Mouse (Mus musculus) stomach, postnatal 0 days (tissue): ENCODE measurements around the gene Abi2. TPM values are rescaled to one million over a fixed set of nuclear protein-coding genes. Genes with fewer than 3 reads are reported as not detected.

ENCODE experiments used
- ATAC-seq: fragments of 200-750 bp; cut with Nextera tagmentation; 2 replicates; pipeline ENCODE4 v1.8.0; 2017; ENCODE audit not compliant: low FRiP score, low TSS enrichment
- DNase-seq: peaks from one replicate; pipeline ENCODE4 v3.0.0-alpha.2; 2016; ENCODE audit warnings: low spot score
- H3K27ac ChIP-seq: fragments of 300-500 bp; sonication (generic); replicated peaks from 2 replicates; pipeline ENCODE4 v1.5.1; 2014; ENCODE audit warnings: mild to moderate bottlenecking, control low read depth
- H3K27me3 ChIP-seq: fragments of 300-500 bp; sonication (generic); 2 replicates; pipeline ENCODE4 v1.6.1; 2014; ENCODE audit warnings: low read length; ENCODE audit not compliant: control insufficient read depth, insufficient read depth
- H3K36me3 ChIP-seq: fragments of 300-500 bp; sonication (generic); 2 replicates; pipeline ENCODE4 v1.6.1; 2014; ENCODE audit warnings: low read length, mixed read lengths; ENCODE audit not compliant: control insufficient read depth, insufficient read depth
- H3K4me1 ChIP-seq: fragments of 300-500 bp; sonication (generic); replicated peaks from 2 replicates; pipeline ENCODE4 v1.6.1; 2014; ENCODE audit warnings: antibody characterized with exemption; ENCODE audit not compliant: control insufficient read depth, insufficient read depth
- H3K4me2 ChIP-seq: fragments of 300-500 bp; sonication (generic); replicated peaks from 2 replicates; pipeline ENCODE4 v1.6.1; 2014; ENCODE audit warnings: low read depth, mild to moderate bottlenecking, control low read depth, moderate library complexity
- H3K4me3 ChIP-seq: fragments of 300-500 bp; sonication (generic); 2 replicates; pipeline ENCODE4 v1.5.1; 2014; ENCODE audit warnings: low read depth, low read length, control low read depth
- H3K9ac ChIP-seq: fragments of 300-500 bp; sonication (generic); 2 replicates; pipeline ENCODE4 v1.6.1; 2014; ENCODE audit warnings: mild to moderate bottlenecking, low read length, control low read depth, mixed read lengths
- H3K9me3 ChIP-seq: fragments of 300-500 bp; sonication (generic); 2 replicates; pipeline ENCODE4 v1.6.1; 2016; ENCODE audit warnings: low read length; ENCODE audit not compliant: control insufficient read depth
- CTCF ChIP-seq: IDR thresholded peaks from 2 replicates; pipeline ENCODE4 v1.5.1; 2016; ENCODE audit warnings: antibody characterized with exemption, low read depth, mild to moderate bottlenecking, moderate library complexity
- EP300 ChIP-seq: optimal IDR thresholded peaks from 2 replicates; pipeline ENCODE3; 2016; ENCODE audit warnings: antibody characterized with exemption
- WGBS: fragments of 180-500 bp; shearing (Covaris S2); extraction: QIAGEN DNeasy Blood & Tissue Kit; methylation state at CpG from one replicate; pipeline ENCODE4 v1.1.7; 2014; 5-methylcytosine and 5-hydroxymethylcytosine counted together
- polyA plus RNA-seq: library from polyadenylated mRNA; unstranded; fragments of >200 nt; fragmentation: Nextera tagmentation; extraction: Ambion mirVana; gene quantifications from 2 replicates; pipeline ENCODE4 v1.2.1, GENCODE M21; 2015

Abi2 gene
- polyA plus RNA-seq, 1 experiment from 2014 or later = 6.8 TPM

DNA sequence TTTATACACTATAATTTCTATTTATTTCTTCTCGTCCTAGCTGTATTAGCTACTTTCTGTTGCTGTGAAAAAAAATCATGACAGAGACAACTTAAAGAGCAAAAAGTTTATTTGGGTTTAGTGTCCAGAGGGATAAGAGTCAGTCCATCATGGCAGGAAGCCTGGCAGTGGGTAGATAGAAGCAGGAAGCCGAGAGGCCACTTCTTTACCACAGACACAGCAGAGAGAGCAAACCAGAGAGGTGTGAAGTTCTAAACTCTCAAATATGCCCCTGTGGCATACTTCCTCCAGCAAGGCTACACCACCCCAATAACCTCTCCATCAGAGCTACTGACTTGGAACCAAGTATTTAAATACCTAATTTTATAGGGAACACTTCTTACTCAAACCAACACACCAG is 121.2 kb downstream of the Abi2 start:
- H3K27me3 ChIP-seq = no peaks in the 10 kb centered on the region
- no peaks in the 10 kb centered on the region for H3K4me1 ChIP-seq
- TF ChIP-seq EP300 (no peak), CTCF (no peak)
- H3K27ac ChIP-seq = no peak overlapping the region
- H3K9me3 ChIP-seq = no peaks in the 10 kb centered on the region
- H3K4me3 ChIP-seq = no peak overlapping the region
- WGBS = 85% methylated on average over 2 of the region's 2 CpGs
- no peak overlapping the region for H3K4me2 ChIP-seq
- H3K36me3 ChIP-seq = peaks cover 7% of the 10 kb centered on the region; the same call in 1 of the 2 replicates
- H3K9ac ChIP-seq = no peak overlapping the region
- DNase-seq (no peak), ATAC-seq (no peak)

Other genes with a start within 250 kb of the Abi2 start
- 4.7 and 5.0 TPM in 2 replicates for gene Nbeal1, start 229.0 kb upstream of the Abi2 start, polyA plus RNA-seq
- 11.0 and 11.5 TPM in 2 replicates for gene Cyp20a1, start 66.3 kb upstream of the Abi2 start, polyA plus RNA-seq
- 11.5 and 13.2 TPM in 2 replicates for gene Raph1, start 157.5 kb downstream of the Abi2 start, polyA plus RNA-seq